Mouse (Mus musculus) adrenal gland (tissue): Measurements from ENCODE around the gene Foxn4.

Experiments used
- intact Hi-C: fragments of 180-260 bp; cut with DNase I; formaldehyde crosslinking; loops from one replicate; pipeline ENCODE4 v1.15.1; 2025

Gene Foxn4

DNA sequence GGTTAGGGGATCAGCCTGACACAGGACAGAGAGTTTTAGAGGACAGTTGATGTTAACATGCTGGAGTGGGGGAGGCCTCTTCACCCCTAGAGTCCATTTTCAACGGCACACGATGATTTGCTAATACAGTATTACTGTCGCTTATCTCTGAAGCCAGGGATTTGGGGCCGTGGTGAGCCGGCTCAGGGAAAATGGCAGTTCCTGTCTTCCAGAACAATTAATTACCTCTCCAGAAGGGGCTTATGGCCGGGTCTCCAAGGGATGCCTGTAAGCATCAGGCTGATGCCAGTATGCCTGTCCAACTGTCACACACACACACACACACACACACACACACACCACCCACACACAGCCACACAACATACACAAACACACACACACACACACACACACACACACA is 8.7 kb upstream of the Foxn4 start:
- intact Hi-C loops: no loop called here

DNA sequence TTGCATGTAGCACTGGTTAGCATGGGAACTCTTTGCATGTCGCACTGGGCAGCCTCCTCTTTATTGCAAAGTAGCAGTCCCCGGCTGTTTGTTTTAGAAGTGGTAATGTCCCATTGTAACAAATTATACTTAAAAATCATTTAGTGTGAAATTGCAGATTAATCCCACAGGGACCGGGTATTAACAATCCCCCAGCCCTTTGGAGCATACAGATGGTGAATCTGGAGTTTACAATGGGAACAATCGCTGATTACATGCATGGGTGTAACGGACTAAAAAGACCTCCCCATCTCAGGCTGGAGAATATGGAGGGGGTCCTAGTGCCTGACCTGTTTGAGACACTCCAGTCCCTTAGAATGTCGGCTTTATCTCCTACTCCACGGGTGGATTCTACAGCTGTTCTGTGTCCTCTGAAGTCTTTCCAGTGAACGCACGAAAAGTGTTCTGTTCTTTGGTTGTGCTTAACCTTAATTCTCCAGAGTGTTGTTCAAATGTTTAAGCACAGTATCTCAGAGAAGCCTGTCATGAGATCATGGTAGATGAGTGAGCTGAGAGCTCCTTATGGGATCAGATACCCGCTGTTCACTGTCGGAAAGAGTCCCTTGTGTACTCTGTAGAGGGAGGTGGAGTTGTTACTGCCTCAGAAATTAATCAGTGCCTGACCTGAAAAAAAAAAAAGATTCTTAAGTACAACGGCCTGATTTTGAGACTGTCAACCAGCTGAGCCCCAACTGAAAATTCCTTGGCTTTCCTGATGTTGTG is 6.0 kb upstream of the Foxn4 start:
- intact Hi-C loops: no loop called here

DNA sequence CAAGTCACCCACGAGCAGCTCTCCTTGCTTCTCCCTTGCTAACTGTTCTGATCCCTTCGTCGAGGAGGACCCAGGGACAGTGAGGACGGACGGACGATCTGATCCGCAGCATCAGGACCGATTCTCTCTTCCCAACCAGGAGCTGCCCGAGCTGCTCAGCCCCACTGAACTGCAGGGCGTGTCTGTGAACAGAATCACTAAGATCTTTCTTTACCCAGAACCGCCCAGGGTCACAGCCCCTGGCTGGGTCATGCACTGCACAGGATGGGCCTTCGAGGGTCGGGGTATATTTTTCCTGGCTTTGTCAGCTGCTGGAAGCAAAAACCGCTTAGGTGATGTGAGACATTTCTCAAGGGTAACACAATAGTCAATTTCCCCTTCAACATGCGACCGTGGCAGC is 2.4 kb upstream of the Foxn4 start:
- intact Hi-C loops: no loop called here

DNA sequence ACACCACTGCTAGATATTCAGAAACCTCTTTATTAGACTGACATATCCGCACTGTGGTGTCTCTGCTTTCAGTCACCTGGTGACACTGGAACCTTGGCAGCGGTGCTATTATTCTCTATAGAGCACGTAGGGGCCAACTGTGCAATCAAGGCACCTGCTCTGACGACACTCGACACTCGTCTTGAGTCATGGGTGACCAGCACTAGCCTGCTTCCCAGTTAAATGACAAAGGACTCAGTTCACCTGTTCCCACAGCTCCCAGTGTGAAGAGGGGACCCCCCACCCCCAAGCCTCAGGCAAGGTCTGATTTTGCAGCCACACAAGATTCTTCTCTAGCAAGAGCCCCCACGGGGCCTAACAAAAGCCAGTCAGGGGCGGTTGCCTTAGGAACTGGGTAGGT is 1.7 kb upstream of the Foxn4 start:
- intact Hi-C loops: no loop called here

DNA sequence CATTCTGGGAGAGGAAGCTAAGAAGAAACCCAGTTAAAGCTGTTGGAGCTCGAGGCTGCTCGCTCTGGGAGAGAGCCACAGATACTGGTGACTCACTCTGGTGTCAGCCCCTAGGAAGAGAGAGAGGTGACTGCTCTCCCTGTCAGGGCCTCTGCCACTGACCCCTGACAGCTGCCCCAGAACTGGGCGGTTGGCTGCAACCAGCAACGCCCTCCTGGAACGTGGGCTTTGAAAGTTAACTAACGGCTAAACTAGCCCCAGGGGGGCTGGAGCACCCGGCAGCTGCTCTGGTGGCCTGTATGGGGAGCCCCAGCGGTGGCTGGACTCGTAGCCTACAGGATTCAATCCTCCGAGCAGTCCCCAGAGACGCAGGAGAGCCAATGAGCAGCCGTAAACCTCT is 3.6 kb downstream of the Foxn4 start:
- intact Hi-C loops: no loop called here

DNA sequence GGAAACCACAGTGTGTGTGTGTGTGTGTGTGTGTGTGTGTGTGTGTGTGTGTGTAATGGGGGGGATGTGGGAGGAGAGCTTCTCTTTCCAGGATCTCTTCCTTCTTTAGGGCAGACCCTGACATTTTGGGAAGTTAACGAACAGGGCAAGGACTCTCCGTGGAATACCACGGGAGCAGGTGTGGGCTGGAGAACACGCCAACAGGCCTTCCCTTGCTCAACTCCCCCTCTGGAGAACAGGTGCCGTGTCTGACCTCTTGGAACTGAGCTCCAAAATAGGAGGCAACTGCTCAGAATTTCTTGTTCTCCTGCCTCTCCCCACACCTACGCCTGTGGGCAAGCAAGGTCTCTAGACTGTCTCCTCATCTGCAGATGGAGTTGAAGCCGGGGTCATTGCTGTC is 4.1 kb downstream of the Foxn4 start:
- intact Hi-C loops: no loop called here

DNA sequence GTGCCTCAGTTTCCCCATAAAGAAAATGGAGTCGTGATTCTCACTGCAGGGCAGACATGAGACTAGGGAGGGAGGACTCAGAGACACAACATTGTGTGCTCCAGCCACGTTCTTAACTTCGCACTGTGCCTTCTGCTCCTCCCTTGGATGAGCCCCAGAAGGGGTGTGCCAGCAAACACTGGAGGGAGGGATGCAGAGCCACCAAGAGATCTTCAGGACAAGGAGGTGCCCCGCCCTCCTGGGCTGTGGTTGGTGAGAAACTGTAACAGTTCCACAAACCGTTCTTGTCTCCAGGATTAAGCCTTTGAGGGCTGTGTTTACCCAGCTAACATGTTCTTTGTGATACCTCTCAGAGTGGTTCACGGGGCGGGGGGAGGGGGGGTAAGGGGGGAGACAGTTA is 5.0 kb downstream of the Foxn4 start:
- intact Hi-C loops: no loop called here

DNA sequence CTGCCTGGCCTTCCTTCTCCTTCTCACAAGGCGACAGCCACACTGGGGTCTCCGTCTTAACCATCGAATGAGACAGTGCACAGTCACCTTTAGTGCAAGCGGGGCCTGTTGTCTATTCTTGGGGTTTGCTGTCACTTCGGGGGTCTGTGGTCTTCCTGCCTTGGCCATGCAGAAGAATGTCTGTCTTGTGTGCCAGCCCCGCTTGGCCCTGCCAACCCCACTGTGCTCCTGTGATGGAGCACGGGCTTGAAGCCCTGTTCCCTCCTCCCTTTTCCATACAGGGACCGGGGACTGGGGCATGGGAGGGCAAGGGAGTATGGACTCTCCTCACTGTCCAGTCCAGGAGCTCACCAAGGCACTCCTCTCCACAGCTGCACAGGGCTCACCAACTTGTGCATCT is 8.8 kb downstream of the Foxn4 start:
- intact Hi-C loops: no loop called here

DNA sequence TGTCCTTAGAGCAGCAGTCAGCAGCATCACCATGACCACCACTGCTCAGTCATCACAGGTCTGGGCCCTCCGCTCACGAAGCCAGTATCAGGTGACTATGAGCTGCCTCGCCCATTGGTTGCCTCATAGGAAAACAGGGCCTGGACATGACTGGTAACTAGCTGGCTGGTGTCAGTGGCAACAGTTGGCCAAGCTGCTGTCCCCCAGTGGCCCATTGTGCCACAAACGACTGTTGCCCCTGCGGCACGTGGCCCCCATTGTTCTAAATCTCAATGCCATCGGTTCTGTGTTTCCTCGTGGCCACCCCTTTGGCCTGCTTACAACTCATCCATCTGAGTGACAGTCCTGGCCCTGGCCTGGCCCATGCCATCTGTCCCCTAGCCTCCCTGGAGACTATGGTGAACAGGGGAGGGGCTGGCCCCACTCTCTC is 9.6 kb downstream of the Foxn4 start:
- intact Hi-C loops: no loop called here

DNA sequence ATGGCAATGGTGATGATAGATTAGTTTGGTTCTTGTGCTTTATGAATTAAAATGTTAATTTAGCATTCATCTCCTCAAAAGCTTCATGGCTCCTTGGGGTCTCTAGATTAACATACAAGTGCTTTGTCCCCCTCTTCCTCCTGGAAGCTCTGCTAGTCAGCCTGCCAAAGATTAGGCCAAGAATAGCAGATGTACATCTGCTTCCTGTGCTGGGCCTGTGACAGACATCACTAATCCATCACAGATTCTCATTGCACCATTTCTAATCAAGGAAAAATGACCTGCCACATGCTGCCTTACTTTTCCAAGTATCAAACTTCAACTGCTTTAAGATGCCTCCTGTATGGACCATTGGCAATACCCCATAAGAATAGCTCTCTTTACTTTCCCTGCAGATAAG is 12.1 kb downstream of the Foxn4 start:
- intact Hi-C loops: no loop called here

DNA sequence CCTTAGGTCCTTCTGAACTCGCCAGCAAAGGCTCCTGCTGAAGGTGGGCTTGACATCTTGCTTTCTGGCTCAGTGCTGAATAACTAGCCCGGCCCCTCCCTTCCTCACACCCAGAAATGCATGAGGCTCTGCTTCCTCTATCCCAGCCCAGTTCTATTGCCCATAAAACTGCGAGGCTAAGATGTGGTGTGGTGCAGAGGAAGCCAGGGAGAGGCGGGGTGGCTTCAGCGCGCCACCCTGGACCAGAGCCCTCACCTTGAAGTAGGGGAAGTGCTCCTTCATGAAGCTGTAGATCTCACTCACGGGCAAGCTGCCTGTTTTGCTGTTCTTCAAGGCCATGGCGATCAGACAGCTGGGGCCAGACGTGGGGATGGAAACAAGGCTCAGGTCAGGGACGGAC is 14.1 kb downstream of the Foxn4 start:
- intact Hi-C loops: no loop called here

DNA sequence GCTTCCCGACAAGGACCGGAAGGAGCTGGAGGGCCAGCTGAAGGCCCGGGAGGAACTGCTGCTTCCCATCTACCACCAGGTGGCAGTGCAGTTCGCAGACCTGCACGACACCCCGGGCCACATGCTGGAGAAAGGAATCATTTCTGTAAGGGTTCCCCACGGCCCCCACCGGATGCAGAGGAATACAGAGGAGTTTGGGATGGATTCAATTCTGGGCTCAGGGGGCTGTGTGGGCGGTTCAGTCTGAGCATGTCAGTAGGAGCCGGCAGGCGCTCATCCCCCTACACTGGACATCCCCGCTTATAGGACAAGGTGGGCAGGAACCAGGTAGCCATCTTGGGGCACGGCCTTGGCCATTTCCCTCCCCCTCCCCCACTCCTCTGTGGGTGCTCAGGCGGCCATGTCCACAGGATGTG is 25.4 kb downstream of the Foxn4 start:
- intact Hi-C loops: no loop called here

DNA sequence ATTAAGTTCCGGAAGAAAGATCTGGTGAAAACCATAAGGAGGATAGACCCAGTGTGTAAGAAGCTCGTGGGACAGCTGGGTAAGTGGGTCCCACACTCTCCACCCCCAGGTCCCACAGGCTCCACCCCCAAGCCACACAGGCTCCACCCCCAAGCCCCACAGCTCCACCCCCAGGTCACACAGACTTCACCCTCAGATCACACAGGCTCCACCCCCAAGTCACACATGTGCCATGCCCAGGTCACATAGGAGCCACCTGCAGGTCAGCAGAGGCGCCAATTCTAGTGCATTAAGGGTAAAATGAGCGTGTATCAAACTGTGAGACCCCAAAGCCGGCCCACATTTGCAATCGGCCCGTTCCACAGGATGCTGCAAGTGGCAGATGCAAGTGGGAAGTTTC is 27.1 kb downstream of the Foxn4 start:
- intact Hi-C loops: loop anchor here (2.0 kb wide), 1 partner anchor 62 kb away; no protein-coding TSS in a partner anchor

DNA sequence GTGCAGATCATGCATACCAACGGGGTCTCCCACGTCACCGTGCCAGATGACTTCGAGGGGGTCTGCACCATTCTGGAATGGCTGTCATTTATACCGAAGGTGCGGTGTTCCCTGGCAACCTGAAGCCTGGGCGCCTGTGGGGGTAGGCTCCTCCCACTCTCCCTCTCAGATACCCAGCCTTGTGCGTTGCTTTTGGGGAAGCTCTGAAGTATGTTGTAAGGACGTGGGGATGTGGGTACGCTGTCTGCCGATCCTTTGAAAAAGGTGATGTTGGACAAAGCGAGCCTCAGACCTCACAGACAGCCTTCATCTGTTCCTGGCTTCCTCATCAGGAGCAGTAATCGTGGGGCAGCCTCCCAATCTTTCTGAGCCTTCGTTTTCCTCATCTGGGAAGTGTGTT is 33.9 kb downstream of the Foxn4 start:
- intact Hi-C loops: no loop called here

DNA sequence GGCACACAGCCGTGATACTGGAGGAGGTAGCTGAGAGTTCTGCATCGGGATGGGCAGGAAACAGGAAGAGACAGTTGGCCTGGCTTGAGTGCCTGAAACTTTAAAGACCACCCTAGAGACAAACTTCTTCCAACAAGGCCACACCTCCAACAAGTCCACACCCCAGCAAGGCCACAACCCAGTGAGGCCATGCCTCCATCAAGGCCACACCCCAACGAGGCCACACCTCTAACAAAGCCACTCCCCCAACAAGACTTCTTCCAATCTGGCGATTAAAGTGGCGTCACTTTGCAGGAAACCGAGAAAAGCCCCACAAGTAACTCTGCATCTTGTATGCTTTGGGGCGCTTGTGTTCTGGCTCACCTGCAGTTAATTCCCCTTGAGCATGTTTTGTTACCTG is 34.7 kb downstream of the Foxn4 start:
- intact Hi-C loops: no loop called here

DNA sequence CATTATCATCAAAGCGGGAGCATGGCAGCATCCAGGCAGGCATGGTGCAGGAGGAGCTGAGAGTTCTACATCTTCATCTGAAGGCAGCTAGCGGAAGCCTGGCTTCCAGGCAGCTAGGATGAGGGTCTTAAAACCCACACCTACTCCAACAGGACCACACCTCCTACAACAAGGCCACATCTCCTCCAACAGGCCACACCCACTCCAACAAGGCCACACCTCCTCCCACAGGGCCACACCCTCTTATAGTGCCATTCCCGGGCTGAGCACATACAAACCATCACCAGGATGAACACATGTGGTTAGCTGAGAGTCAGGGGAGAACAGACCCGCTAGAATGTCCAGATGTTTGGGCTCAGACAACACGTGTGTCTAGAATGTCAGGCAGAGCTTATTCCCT is 44.7 kb downstream of the Foxn4 start:
- intact Hi-C loops: no loop called here

DNA sequence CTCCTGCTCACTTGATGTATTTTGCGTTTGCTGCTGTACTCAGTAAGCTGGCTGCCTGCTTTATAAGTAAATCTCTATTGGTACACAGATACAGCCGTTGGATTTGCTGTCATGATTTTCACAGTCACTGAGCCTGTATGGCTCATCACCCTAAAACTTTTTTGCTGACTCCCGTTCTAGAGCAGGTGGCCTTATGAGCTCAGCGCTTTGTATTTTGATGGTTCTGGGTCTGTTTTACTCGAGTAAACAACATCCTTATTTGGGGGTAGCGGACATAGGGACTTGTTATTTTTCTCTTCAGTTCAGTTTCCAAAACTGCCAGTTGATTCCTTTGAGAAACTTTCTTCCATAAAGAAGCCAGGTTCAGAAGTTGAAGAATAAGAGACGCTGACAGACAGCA is 47.6 kb downstream of the Foxn4 start:
- intact Hi-C loops: no loop called here

DNA sequence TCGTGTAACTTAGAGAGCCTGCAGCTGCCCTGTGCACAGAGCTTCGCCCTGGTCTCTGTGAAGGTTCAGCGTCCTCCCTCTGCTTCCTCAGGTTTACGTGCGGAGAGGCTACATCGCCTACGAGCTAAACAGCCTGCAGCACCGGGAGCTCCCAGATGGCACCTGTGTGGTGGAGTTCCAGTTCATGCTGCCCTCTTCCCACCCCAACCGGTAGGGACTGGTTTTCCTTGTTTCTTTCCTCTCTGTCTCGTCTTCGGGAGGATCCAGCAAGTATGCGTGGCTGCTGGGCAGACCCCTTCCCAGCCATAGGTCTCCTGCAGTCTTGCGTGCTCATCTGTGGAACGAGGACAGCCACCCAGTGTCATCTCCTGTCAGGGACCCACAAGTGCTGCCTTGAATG is 54.8 kb downstream of the Foxn4 start:
- intact Hi-C loops: no loop called here

DNA sequence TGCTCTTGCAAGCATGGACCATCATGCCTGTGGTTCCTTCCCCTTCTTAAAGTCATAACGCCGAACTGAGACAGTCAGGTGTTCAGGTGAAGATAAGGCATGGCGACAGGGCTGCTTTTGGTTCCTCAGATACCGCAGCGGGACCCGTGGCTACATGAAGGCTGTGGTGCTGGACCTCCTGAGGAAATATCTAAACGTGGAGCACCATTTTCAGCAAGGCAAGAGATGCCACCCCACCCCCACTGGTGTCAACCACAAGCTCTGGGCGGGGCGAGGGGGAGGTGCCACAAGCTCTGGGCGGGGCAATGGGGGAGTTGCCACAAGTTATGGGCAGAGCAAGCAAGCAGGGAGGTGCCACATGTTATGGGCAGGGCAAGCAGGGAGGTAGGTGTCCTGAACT is 60.4 kb downstream of the Foxn4 start:
- intact Hi-C loops: no loop called here

DNA sequence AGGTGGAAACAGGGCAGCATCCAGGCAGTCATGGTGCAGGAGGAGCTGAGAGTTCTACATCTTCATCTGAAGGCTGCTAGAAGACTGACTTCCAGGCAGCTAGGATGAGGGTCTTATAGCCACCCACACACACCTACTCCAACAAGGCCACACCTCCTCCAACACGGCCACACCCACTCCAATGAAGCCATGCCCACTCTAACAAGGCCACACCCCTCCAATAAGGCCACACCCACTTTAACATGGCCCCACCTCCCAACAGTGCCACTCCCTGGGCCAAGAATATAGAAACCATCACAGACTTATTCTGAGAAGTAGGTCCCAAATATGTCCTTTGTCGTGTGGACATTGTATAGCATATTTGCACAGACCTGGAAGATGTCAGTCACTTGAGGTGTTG is 67.4 kb downstream of the Foxn4 start:
- intact Hi-C loops: no loop called here
